Mouse (Mus musculus): ENCODE results near the gene Mup5. TPM values are rescaled to one million over a fixed set of nuclear protein-coding genes. Genes with fewer than 3 reads are reported as not detected.
"Not testable (repeated sequence)": the region's sequence is repeated elsewhere in the genome, so short reads cannot be mapped to it uniquely, and the experiment has no call there.

Gene Mup5
- polyA plus RNA-seq (2015; fragmentation: Nextera tagmentation; extraction: Ambion mirVana): not detected in 2 replicates

DNA sequence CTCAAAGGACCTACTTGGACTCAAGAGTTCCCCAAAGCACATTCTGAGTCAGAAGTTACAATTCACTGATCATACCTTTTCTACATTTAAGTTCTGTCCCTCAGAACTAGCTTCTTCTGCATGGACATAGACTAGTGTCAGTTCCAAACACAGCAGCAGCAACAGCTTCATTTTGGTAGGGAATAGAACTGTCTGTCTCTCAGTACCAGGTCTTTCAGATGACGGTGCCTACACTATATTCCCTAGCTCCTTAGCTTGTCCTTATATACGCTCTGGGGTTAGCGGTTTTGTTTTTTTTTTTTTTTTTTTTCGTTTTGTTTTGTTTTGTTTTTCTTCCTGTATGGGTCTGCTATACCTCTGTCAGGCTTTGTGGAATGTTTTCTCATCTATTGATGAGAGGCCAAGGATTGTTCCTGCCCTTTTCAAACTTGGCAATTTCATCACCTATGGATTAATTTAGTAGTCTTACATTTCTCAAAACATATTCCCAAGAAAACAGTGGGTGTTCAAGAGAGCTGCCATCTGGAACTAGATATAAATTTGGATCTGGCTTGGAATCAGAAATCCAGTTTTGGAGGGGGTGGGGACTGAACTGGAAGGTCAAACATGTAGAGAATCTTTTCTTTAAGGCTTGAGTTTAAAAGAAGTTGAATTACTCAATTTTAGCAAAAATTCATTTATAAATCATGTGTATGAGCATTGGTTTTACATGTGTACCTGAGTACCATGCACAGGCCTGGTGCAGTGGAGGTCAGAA, at the start of gene Mup5:
Gene Mup5 (minus strand): TSS at position 282 of the 757 bp plus-strand sequence.
- no peaks in the 10 kb centered on the region for H3K9me3 ChIP-seq
- no peak within 1 kb of the TSS for H3K27ac ChIP-seq
- H3K4me2 ChIP-seq (replicated peaks): no peak within 1 kb of the TSS
- no peaks in the 10 kb centered on the region for H3K4me1 ChIP-seq (replicated peaks)
- WGBS: 72% methylated on average over 4 of the region's 4 CpGs
- no peak within 1 kb of the TSS for H3K4me3 ChIP-seq (replicated peaks)
- no peak for ATAC-seq
- H3K36me3 ChIP-seq: no peaks in the 10 kb centered on the region
- no peak within 1 kb of the TSS for H3K9ac ChIP-seq (replicated peaks)
- H3K27me3 ChIP-seq: no peaks in the 10 kb centered on the region

DNA sequence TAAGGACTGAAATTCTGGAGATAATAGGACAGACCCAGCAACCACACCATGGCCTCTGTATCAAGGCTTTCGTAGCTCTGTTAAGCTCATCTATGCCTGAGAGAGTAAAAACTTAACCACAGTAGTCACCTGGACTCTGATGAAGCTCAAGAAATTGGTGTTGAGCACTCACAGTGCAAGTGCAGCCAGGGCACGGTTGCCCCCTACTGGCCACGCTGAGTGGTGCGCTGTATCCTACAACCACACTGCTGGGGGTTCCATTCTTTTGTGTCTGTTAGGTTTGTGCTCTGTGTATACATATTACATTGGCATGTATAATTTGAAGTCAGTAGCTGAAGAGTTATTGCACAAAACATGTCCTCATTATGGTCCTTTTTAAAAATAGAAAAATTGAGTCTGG, 23.1 kb upstream of the Mup5 start:
- Histone ChIP-seq H3K4me1 (replicated peaks) (no peaks in the 10 kb centered on the region), H3K27ac (no peak overlapping the region), H3K4me3 (replicated peaks) (no peak overlapping the region), H3K4me2 (replicated peaks) (no peak overlapping the region), H3K9me3 (peaks cover 6% of the 10 kb centered on the region; the same call in 1 of the 2 replicates), H3K9ac (replicated peaks) (no peak overlapping the region), H3K27me3 (no peaks in the 10 kb centered on the region), H3K36me3 (no peaks in the 10 kb centered on the region)
- WGBS: 36% methylated on average over 4 of the region's 4 CpGs
- ATAC-seq: no peak

DNA sequence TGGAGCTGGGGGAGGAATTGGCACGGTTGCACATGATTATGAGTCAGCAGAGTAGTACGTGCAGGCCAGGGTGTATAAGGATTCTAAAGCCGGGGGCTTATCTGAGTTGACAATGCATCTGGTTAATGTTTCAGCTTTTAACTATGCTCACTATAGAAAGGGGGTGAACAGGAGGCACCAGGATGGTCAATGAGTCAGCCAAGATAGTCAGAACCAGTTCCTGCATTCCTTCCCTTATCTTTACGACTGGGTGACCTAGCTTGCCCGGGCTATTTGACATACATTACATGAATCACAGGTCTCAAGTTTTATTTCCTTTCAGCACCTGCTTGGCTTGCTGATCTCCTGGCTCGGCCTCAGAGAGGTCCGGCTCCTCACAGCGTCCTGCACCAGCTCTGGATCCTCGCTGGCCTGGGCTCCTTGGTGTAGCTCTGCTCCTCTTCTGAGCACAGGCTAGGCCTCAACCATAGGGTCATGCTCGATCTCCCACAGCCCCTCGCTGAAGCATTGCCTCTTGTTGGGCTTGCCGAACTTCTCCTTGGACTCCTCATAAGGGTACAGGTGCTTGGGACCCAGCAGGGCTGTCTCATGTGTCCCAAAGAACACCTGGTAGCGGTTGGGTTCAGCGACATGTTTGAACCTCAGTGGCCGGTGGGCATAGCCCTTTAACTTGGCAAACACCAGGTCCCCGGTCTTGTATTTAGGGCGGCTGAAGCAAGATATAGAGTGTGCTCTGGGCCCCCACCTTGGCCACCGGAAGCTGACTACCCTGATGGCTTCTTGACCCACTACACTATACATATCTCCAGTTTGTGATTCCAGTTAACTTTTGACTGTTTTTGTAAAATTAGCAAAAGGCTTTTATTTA, 21.0 kb upstream of the Mup5 start:
- WGBS: 92% methylated on average over 18 of the region's 18 CpGs
- no peaks in the 10 kb centered on the region for H3K4me1 ChIP-seq (replicated peaks)
- no peaks in the 10 kb centered on the region for H3K36me3 ChIP-seq
- no peak overlapping the region for H3K9ac ChIP-seq (replicated peaks)
- no peak overlapping the region for H3K4me2 ChIP-seq (replicated peaks)
- peaks cover 6% of the 10 kb centered on the region; the same call in 1 of the 2 replicates for H3K9me3 ChIP-seq
- no peak overlapping the region for H3K27ac ChIP-seq
- H3K27me3 ChIP-seq: no peaks in the 10 kb centered on the region
- peak; percentile 55 for ATAC-seq
- no peak overlapping the region for H3K4me3 ChIP-seq (replicated peaks)

DNA sequence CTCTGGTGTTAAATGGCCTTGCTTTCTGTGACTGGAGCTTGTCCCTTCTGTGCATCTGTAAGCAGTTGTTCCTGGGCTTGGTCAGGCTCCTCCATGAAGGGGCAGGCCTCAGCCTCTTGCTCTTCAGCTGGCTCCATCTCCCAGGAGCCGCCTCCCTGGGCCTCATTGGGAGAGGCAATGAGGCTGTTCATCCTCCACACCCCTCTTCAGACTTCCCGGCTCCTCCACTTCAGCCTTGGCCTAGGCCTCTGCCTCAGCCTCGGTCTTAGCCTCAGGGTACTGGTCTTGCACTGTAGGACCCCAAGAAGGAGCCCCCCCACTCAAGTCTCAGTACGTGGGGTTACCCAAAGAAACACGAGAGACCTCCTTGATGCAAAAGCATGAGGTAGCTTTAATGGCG, 20.3 kb upstream of the Mup5 start:
- H3K4me2 ChIP-seq (replicated peaks): no peak overlapping the region
- H3K9me3 ChIP-seq: peaks cover 6% of the 10 kb centered on the region; the same call in 1 of the 2 replicates
- no peak overlapping the region for H3K27ac ChIP-seq
- H3K27me3 ChIP-seq: no peaks in the 10 kb centered on the region
- 88% methylated on average over 6 of the region's 6 CpGs for WGBS
- peak; percentile 58; the same call in 1 of the 2 replicates for ATAC-seq
- no peaks in the 10 kb centered on the region for H3K36me3 ChIP-seq
- H3K4me3 ChIP-seq (replicated peaks): no peak overlapping the region
- no peak overlapping the region for H3K9ac ChIP-seq (replicated peaks)
- no peaks in the 10 kb centered on the region for H3K4me1 ChIP-seq (replicated peaks)

DNA sequence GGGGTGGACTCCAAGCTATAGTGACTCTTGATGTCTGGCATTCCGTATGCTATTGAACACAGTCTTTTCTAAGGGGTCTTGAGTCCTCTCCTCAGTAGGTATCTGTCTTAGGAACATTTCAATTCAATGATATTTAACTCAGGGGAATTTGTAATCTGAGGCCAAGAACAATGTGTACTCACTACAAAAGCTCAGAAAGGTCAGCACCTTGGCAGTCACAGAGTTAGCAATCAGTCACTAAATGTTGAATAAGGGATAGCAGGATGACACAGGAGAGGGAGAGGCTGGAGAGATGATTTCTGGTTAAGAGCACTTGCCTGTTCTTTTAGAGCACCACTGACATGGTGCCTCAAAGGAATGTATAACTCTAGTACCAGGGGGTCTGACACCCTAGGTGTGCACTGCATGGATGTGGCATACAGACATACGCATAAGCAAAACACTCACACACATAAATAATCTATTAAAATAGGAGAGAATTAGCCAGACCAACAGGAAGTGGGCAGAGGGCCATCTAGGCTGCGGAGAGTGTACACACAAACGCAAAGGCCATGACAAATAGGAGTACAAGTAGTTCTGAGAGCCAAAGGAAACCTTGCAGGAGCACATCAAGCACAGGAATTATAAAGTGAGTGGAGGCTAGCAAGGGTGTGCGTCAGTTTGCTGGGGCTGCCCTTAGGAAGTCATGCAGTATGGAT, 9.9 kb upstream of the Mup5 start:
- ATAC-seq: no peak
- Histone ChIP-seq H3K9me3 (no peaks in the 10 kb centered on the region), H3K4me1 (replicated peaks) (no peaks in the 10 kb centered on the region), H3K27me3 (no peaks in the 10 kb centered on the region), H3K27ac (no peak overlapping the region), H3K9ac (replicated peaks) (no peak overlapping the region), H3K36me3 (no peaks in the 10 kb centered on the region), H3K4me3 (replicated peaks) (no peak overlapping the region), H3K4me2 (replicated peaks) (no peak overlapping the region)
- WGBS: 94% methylated on average over 5 of the region's 5 CpGs

DNA sequence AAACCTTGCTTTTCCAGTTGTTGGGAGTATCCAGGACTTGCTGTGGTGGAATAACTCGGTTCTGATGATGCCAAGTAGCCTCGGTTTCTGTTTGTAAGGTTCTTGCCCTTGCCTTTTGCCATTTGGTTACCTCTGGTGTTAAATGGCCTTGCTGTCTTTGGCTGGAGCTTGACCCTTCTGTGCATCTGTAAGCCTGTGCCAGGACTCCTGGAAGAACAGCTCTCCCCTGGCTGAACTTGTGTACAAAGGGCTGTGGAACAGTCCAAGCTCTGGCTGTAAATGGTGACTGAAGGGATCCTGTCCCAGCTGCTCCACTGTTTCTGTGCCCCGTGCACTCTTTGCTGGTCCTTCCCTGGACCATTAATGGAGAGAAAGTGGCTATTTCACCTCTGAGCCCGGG, 5.8 kb downstream of the Mup5 start:
- Histone ChIP-seq H3K4me1 (replicated peaks) (no peaks in the 10 kb centered on the region), H3K9me3 (0 out of 2 replicates have a peak, but pooled peaks cover 5% of the 10 kb centered on the region), H3K27me3 (no peaks in the 10 kb centered on the region), H3K9ac (replicated peaks) (no peak overlapping the region), H3K27ac (no peak overlapping the region), H3K4me3 (replicated peaks) (no peak overlapping the region), H3K36me3 (no peaks in the 10 kb centered on the region), H3K4me2 (replicated peaks) (no peak overlapping the region)
- ATAC-seq: no peak
- WGBS: 76% methylated on average over 4 of the region's 4 CpGs

DNA sequence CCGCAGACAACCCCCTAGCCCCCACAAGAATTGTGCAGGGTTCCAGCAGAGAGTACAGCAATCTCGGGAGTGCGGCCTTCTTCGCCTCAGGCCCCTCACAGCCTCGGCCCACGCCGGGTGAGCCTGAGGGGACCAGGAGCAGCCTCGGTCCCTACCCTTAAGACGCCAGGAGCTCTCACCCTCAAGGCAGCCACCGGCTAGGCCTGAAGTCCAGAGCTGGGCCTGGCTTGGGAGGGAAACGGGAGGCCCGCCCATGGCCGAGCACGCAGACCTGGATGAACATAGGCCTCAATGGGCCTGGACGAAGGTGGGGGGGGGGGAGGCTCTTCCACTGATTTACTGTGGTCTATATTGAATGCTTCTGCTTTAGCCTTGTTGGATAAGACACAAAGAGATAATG, 11.8 kb downstream of the Mup5 start:
- WGBS: 91% methylated on average over 15 of the region's 15 CpGs
- H3K36me3 ChIP-seq: no peaks in the 10 kb centered on the region
- H3K27ac ChIP-seq: no peak overlapping the region
- peaks cover 16% of the 10 kb centered on the region; the same call in 1 of the 2 replicates for H3K9me3 ChIP-seq
- H3K9ac ChIP-seq (replicated peaks): no peak overlapping the region
- H3K27me3 ChIP-seq: no peaks in the 10 kb centered on the region
- no peak overlapping the region for H3K4me2 ChIP-seq (replicated peaks)
- ATAC-seq: no peak
- H3K4me1 ChIP-seq (replicated peaks): no peaks in the 10 kb centered on the region
- H3K4me3 ChIP-seq (replicated peaks): no peak overlapping the region

DNA sequence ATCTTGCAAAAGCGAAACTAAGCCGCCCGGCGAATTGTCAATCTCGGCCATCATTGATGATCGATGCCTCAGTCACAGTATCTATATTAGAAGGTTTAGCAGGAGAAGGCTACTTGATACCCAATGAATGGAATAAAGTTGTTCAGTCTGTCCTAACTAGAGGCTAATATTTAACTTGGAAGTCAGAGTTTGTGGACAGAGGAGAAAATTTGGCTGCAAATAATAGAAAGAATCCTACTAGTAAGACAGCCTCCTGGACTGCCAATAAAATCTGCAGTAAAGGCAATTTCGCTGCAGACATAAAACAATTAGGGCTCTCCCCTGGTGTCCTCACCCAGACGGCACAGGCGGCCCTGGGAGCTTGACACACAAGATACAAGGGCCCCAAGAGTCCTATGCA, 12.5 kb downstream of the Mup5 start:
- peaks cover 16% of the 10 kb centered on the region; the same call in 1 of the 2 replicates for H3K9me3 ChIP-seq
- not testable (repeated sequence) for H3K27me3 ChIP-seq; H3K9ac ChIP-seq (replicated peaks); H3K4me1 ChIP-seq (replicated peaks); H3K27ac ChIP-seq; H3K4me3 ChIP-seq (replicated peaks); H3K36me3 ChIP-seq; ATAC-seq; H3K4me2 ChIP-seq (replicated peaks)
- 93% methylated on average over 9 of the region's 9 CpGs for WGBS

DNA sequence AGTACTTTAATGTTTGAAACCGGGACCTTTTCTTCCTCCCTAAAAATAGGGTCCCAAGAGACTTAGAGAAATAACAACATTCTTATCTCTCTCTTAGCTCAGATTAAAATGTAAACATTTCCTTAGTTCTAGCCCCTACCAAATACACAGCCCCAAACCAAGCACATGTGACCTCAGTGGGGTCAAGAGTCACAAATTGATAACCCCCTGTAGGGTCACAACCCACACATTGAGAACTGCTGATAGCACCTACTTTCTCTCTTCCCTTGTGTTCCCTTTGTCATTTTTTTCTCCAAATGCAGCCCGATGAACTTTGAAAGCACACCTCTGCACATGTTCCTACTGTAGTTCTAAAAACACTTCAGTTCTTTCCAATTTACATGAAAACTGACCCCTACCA, 19.4 kb downstream of the Mup5 start:
- Histone ChIP-seq H3K9me3 (no peaks in the 10 kb centered on the region), H3K9ac (replicated peaks) (no peak overlapping the region), H3K4me1 (replicated peaks) (no peaks in the 10 kb centered on the region), H3K4me3 (replicated peaks) (no peak overlapping the region), H3K36me3 (no peaks in the 10 kb centered on the region), H3K27me3 (no peaks in the 10 kb centered on the region), H3K27ac (no peak overlapping the region), H3K4me2 (replicated peaks) (no peak overlapping the region)
- 87% methylated on average over 2 of the region's 2 CpGs for WGBS
- no peak for ATAC-seq

DNA sequence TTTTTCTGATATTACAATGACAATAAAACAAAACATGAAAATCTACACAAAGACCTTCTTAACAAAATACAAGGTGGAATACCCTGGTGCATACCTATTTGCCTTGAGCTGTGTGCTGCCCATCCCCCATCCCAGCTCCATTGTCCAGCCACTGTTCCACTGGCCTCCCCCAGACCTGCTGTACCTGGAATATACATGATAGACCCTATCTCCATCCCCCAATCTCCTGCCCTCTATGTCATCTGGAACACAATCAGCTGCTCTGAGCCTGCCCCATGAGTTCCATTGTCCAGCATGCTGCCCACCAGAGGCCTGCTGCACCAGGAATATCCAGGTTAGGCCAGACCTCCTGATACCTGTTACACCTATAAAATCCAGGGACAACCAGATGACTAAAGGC, 21.6 kb downstream of the Mup5 start:
- H3K27ac ChIP-seq: no peak overlapping the region
- no peaks in the 10 kb centered on the region for H3K27me3 ChIP-seq
- H3K4me3 ChIP-seq (replicated peaks): no peak overlapping the region
- no peaks in the 10 kb centered on the region for H3K9me3 ChIP-seq
- 0 out of 2 replicates have a peak, but pooled peaks have one; percentile 37 for ATAC-seq
- H3K4me1 ChIP-seq (replicated peaks): no peaks in the 10 kb centered on the region
- no peak overlapping the region for H3K9ac ChIP-seq (replicated peaks)
- H3K4me2 ChIP-seq (replicated peaks): no peak overlapping the region
- no peaks in the 10 kb centered on the region for H3K36me3 ChIP-seq

DNA sequence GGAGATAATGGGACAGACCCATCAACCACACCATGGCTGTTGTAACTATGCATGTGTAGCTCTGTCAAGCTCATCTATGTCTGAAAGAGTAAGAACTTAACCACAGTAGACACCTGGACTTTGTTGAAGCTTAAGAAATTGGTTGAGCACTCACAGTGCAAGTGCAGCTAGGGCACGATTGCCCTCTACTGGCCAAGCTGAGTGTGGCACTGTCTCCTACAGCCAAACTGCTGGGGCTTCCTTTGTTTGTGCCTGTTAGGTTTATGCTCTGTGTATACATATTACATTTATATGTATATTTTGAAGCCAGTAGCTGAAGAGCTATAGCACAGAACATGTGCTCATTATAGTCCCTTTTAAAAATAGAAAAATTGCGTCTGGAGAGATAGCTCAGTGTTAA, 23.8 kb downstream of the Mup5 start:
- WGBS: 22% methylated on average over 2 of the region's 2 CpGs
- not testable (repeated sequence) for H3K4me2 ChIP-seq (replicated peaks); H3K9me3 ChIP-seq; H3K27ac ChIP-seq; H3K4me1 ChIP-seq (replicated peaks); ATAC-seq; H3K27me3 ChIP-seq; H3K9ac ChIP-seq (replicated peaks); H3K36me3 ChIP-seq; H3K4me3 ChIP-seq (replicated peaks)

DNA sequence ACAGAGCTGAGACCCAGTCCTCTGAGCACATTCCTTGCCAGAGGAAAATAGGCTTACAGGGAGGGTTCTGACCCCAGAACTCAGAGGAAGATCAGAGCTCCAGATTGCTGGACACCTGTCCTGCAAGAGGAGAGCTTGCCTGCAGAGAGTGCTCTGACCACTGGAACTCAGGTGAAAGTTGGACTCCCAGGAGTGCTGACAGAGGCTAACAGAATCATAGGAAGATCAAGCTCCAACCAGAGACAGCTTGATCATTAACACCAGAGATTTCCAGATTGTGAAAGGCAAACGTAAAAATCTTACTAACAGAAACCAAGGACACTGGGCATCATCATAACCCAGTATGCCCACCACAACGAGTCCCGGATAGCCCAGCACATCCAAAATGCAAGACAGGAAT, 26.1 kb downstream of the Mup5 start:
- WGBS: 88% methylated on average over 3 of the region's 3 CpGs
- not testable (repeated sequence) for H3K4me1 ChIP-seq (replicated peaks); H3K4me3 ChIP-seq (replicated peaks); H3K27ac ChIP-seq; H3K27me3 ChIP-seq; ATAC-seq; H3K9me3 ChIP-seq; H3K36me3 ChIP-seq; H3K4me2 ChIP-seq (replicated peaks); H3K9ac ChIP-seq (replicated peaks)

Measured in midbrain, embryonic 13.5 days (tissue).